Mouse (Mus musculus) thymus, adult 2 months (tissue): Measurements from ENCODE around the gene Ptgr2. TPM values are rescaled to one million over a fixed set of nuclear protein-coding genes. Genes with fewer than 3 reads are reported as not detected.
"Not testable (repeated sequence)": the region's sequence is repeated elsewhere in the genome, so short reads cannot be mapped to it uniquely, and the experiment has no call there.

Source experiments
- DNase-seq: peaks from one replicate; pipeline ENCODE4 v3.0.0; 2021
- H3K27ac ChIP-seq: fragments of 200-500 bp; 2 replicates; pipeline ENCODE4 v1.5.1; 2012; ENCODE audit warnings: low read length, control low read depth; ENCODE audit not compliant: control insufficient read depth, insufficient read depth
- H3K27me3 ChIP-seq: fragments of 200-500 bp; 2 replicates; pipeline ENCODE4 v1.6.1; 2012; ENCODE audit warnings: mild to moderate bottlenecking, low read length, moderate library complexity, mixed read lengths; ENCODE audit not compliant: control insufficient read depth, insufficient read depth
- H3K36me3 ChIP-seq: fragments of 200-500 bp; 2 replicates; pipeline ENCODE4 v1.6.1; 2012; ENCODE audit warnings: mild to moderate bottlenecking, low read length, moderate library complexity; ENCODE audit not compliant: control insufficient read depth, insufficient read depth
- H3K4me1 ChIP-seq: fragments of 200-500 bp; replicated peaks from 2 replicates; pipeline ENCODE4 v1.6.1; 2012; ENCODE audit warnings: low read length; ENCODE audit not compliant: control insufficient read depth, insufficient read depth
- H3K4me3 ChIP-seq: fragments of 200-500 bp; 2 replicates; pipeline ENCODE4 v1.5.1; 2012; ENCODE audit warnings: mild to moderate bottlenecking, low read length, control low read depth, moderate library complexity; ENCODE audit not compliant: control insufficient read depth, insufficient read depth
- CTCF ChIP-seq: fragments of 200-500 bp; IDR thresholded peaks from 2 replicates; pipeline ENCODE4 v1.5.1; 2012; ENCODE audit warnings: mild to moderate bottlenecking, control low read depth, low read length, moderate library complexity, borderline replicate concordance; ENCODE audit not compliant: control insufficient read depth, poor library complexity, insufficient read depth; ENCODE audit errors: extremely low read depth
- POLR2A ChIP-seq: fragments of 200-500 bp; IDR thresholded peaks from 2 replicates; pipeline ENCODE4 v1.6.1; 2012; ENCODE audit warnings: mild to moderate bottlenecking, low read length, control low read depth, moderate library complexity; ENCODE audit not compliant: control insufficient read depth, poor library complexity, insufficient read depth; ENCODE audit errors: extremely low read depth
- WGBS: fragments of 180-500 bp; shearing (Covaris S2); methylation state at CpG from one replicate; pipeline ENCODE4 v1.1.7; 2018; 5-methylcytosine and 5-hydroxymethylcytosine counted together
- polyA plus RNA-seq: library from polyadenylated mRNA; depleted of rRNA; stranded (reverse); fragments of >200 nt; gene quantifications from 2 replicates; pipeline ENCODE4 v1.2.3, GENCODE M21; 2012; rRNA removed

Ptgr2 gene
- 7.4 and 8.1 TPM in 2 replicates for polyA plus RNA-seq

- TF ChIP-seq POLR2A (peak; percentile 73), CTCF (no peak)
Measured at GRCm38 (mm10) chr12:84284885-84285592, at the start of gene Ptgr2. Gene Ptgr2, plus strand, starts transcription at chr12:84285232.

GRCm38 (mm10) chr12:84235577-84235976 is 49.5 kb upstream of the Ptgr2 start:
- H3K27me3 ChIP-seq = no peaks in the 10 kb centered on the region
- no peaks in the 10 kb centered on the region for H3K36me3 ChIP-seq
- 97% methylated on average over 6 of the region's 6 CpGs for WGBS
- TF ChIP-seq CTCF (no peak), POLR2A (no peak)
- no peak overlapping the region for H3K27ac ChIP-seq
- H3K4me1 ChIP-seq = no peaks in the 10 kb centered on the region
- no peak overlapping the region for H3K4me3 ChIP-seq
- DNase-seq = no peak

More at GRCm38 (mm10) chr12:84284885-84285592, at the start of gene Ptgr2:
- peaks cover 5% of the 10 kb centered on the region; the same call in 1 of the 2 replicates for H3K4me1 ChIP-seq
- H3K4me3 ChIP-seq = peak within 1 kb of the TSS; percentile 81
- H3K27ac ChIP-seq = peak within 1 kb of the TSS; percentile 55
- H3K27me3 ChIP-seq = no peaks in the 10 kb centered on the region
- under 1% methylated on average over 39 of the region's 39 CpGs for WGBS
- no peaks in the 10 kb centered on the region for H3K36me3 ChIP-seq
- peak; percentile 91 for DNase-seq

GRCm38 (mm10) chr12:84235981-84236752 is 48.9 kb upstream of the Ptgr2 start:
- H3K27me3 ChIP-seq = no peaks in the 10 kb centered on the region
- TF ChIP-seq CTCF = no peak
- TF ChIP-seq POLR2A = no peak
- H3K27ac ChIP-seq = no peak overlapping the region
- peaks cover under 1% of the 10 kb centered on the region for H3K4me1 ChIP-seq
- WGBS = 76% methylated on average over 10 of the region's 10 CpGs
- DNase-seq = no peak
- H3K36me3 ChIP-seq = no peaks in the 10 kb centered on the region
- H3K4me3 ChIP-seq = no peak overlapping the region

- H3K4me1 ChIP-seq, H3K27ac ChIP-seq, H3K36me3 ChIP-seq, H3K27me3 ChIP-seq, DNase-seq, H3K4me3 ChIP-seq: not testable (repeated sequence)
- WGBS = 92% methylated on average over 5 of the region's 5 CpGs
Measured at GRCm38 (mm10) chr12:84237036-84237435, 48.0 kb upstream of the Ptgr2 start.

GRCm38 (mm10) chr12:84243076-84243770 is 41.8 kb upstream of the Ptgr2 start:
- Histone ChIP-seq H3K27ac (peak overlapping the region; percentile 96), H3K4me3 (no peak overlapping the region), H3K4me1 (peaks cover 34% of the 10 kb centered on the region), H3K36me3 (no peaks in the 10 kb centered on the region), H3K27me3 (no peaks in the 10 kb centered on the region)
- WGBS = 21% methylated on average over 7 of the region's 7 CpGs
- DNase-seq = peak; percentile 82
- TF ChIP-seq CTCF (no peak), POLR2A (no peak)

GRCm38 (mm10) chr12:84245683-84246082 is 39.3 kb upstream of the Ptgr2 start:
- no peak for TF ChIP-seq CTCF
- TF ChIP-seq POLR2A = no peak
- H3K4me3 ChIP-seq = no peak overlapping the region
- H3K27me3 ChIP-seq = no peaks in the 10 kb centered on the region
- peak overlapping the region; percentile 93 for H3K27ac ChIP-seq
- DNase-seq = peak; percentile 45
- WGBS = 13% methylated on average over 5 of the region's 5 CpGs
- H3K36me3 ChIP-seq = no peaks in the 10 kb centered on the region
- peaks cover 34% of the 10 kb centered on the region for H3K4me1 ChIP-seq
